27 mouse cellular contexts compared by ENCODE assay signal in the genomic region with DNA sequence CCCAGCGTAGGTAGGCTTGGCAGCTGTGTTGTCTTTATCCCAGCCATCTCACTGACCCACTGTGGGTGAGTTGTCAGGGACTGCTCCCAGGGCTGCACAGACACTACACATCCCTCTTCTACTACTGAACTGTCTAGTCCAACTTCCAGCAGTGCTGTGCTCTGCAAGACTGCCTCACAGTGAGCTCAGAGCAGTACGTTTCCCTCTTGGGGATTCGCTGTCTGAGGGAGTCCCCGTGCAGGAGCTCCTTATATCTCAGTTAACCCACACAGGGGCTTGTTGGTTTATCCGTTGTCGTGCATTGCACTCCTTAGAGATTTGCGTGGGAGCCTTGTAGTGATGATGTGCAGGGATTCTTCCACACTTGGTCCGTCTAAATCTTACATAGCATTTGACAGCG.
DNase-seq lines count a peak whose midpoint lies in the region; ATAC-seq and TF ChIP-seq lines count a peak whose summit lies in the region.
"Had no signal": no experiment of that assay in that cellular context is flagged by ENCODE, and none has a peak within 500 bp of the region (broad histone marks: within the 10 kb centered on the region; RNA-seq: fewer than 3 reads in every experiment).

No protein-coding gene starts in this region.

- TF ChIP-seq POLR2A in CH12.LX (IDR thresholded peaks at IDR 0.05; ENCODE audit: low read depth, low read length): no peak

- no peak overlapping the region for H3K27ac ChIP-seq in embryonic facial prominence, embryonic 11.5 days (replicated peaks; ENCODE audit: low read depth, low read length)
- no peak overlapping the region for H3K27ac ChIP-seq in embryonic facial prominence, embryonic 10.5 days (replicated peaks)
- peak overlapping the region; percentile 88; the same call in 1 of the 2 replicates for H3K27ac ChIP-seq in forebrain, embryonic 15.5 days (replicated peaks)
- no peak overlapping the region for H3K27ac ChIP-seq in forebrain, embryonic 10.5 days
- no peak overlapping the region for H3K27ac ChIP-seq in CH12.LX (ENCODE audit: insufficient read depth, low read depth)
- H3K27ac ChIP-seq in embryonic facial prominence, embryonic 15.5 days (replicated peaks): no peak overlapping the region
- H3K27ac ChIP-seq: heart, embryonic 15.5 days; hindbrain, embryonic 10.5 days; intestine, embryonic 15.5 days had no signal

- in situ Hi-C loops in CH12.LX (cut with MboI; ENCODE audit: low pct_ligation_motif_present, low pct_unique_long_range_greater_than_20kb, low sequenced_read_pairs): no loop called here

- peaks cover 5% of the 10 kb centered on the region; the same call in 1 of the 2 replicates for H3K4me1 ChIP-seq in embryonic facial prominence, embryonic 11.5 days (ENCODE audit: control insufficient read depth, insufficient read depth, low read length)
- H3K4me1 ChIP-seq in embryonic facial prominence, embryonic 10.5 days: peaks cover 78% of the 10 kb centered on the region
- H3K4me1 ChIP-seq in forebrain, embryonic 15.5 days: peaks cover 85% of the 10 kb centered on the region
- peaks cover 83% of the 10 kb centered on the region for H3K4me1 ChIP-seq in forebrain, embryonic 10.5 days
- H3K4me1 ChIP-seq in CH12.LX (ENCODE audit: control insufficient read depth in 1 of 2, insufficient read depth in 2 of 2): peaks cover 0 to 63% of the 10 kb centered on the region in 2 experiments; a peak in 3 of 4 replicates
- peaks cover 71% of the 10 kb centered on the region for H3K4me1 ChIP-seq in embryonic facial prominence, embryonic 15.5 days

- dilution Hi-C loops in CH12.LX (cut with MboI; ENCODE audit: extremely low pct_ligation_motif_present, extremely low pct_unique_long_range_greater_than_20kb, low sequenced_read_pairs): no loop called here

- H3K4me3 ChIP-seq in embryonic facial prominence, embryonic 11.5 days (ENCODE audit: low read depth, low read length): no peak overlapping the region
- no peak overlapping the region for H3K4me3 ChIP-seq in embryonic facial prominence, embryonic 10.5 days
- no peak overlapping the region for H3K4me3 ChIP-seq in forebrain, embryonic 15.5 days
- H3K4me3 ChIP-seq in forebrain, embryonic 10.5 days: no peak overlapping the region
- no peak overlapping the region for H3K4me3 ChIP-seq in CH12.LX (replicated peaks in 1 of 3; ENCODE audit: low read depth in 2 of 3, low read length in 2 of 3, poor library complexity in 1 of 3)
- H3K4me3 ChIP-seq in embryonic facial prominence, embryonic 15.5 days (replicated peaks): no peak overlapping the region
- H3K4me3 ChIP-seq: heart, embryonic 12.5 days; heart, embryonic 15.5 days; hindbrain, embryonic 10.5 days; hindbrain, embryonic 13.5 days; intestine, embryonic 15.5 days had no signal

- H3K27me3 ChIP-seq in embryonic facial prominence, embryonic 11.5 days (ENCODE audit: control insufficient read depth, insufficient read depth, low read length): no peaks in the 10 kb centered on the region
- no peaks in the 10 kb centered on the region for H3K27me3 ChIP-seq in embryonic facial prominence, embryonic 10.5 days (replicated peaks; ENCODE audit: low read depth, poor library complexity, severe bottlenecking)
- no peaks in the 10 kb centered on the region for H3K27me3 ChIP-seq in forebrain, embryonic 15.5 days
- no peaks in the 10 kb centered on the region for H3K27me3 ChIP-seq in forebrain, embryonic 10.5 days (ENCODE audit: poor library complexity, severe bottlenecking)
- H3K27me3 ChIP-seq in CH12.LX (replicated peaks): no peaks in the 10 kb centered on the region
- no peaks in the 10 kb centered on the region for H3K27me3 ChIP-seq in embryonic facial prominence, embryonic 15.5 days
- H3K27me3 ChIP-seq: heart, embryonic 12.5 days; heart, embryonic 15.5 days; hindbrain, embryonic 13.5 days; intestine, embryonic 15.5 days; Patski had no signal

- H3K79me2 ChIP-seq in CH12.LX (replicated peaks; ENCODE audit: control insufficient read depth, extremely low read depth, insufficient read depth, poor library complexity, severe bottlenecking): peaks cover 3% of the 10 kb centered on the region; the same call in 1 of the 2 replicates

- WGBS in embryonic facial prominence, embryonic 11.5 days: 91% methylated on average over 9 of the region's 9 CpGs
- 94% methylated on average over 9 of the region's 9 CpGs for WGBS in embryonic facial prominence, embryonic 10.5 days
- 81% methylated on average over 9 of the region's 9 CpGs for WGBS in forebrain, embryonic 15.5 days
- 93% methylated on average over 9 of the region's 9 CpGs for WGBS in forebrain, embryonic 10.5 days
- 73% methylated on average over 9 of the region's 9 CpGs for WGBS in embryonic facial prominence, embryonic 15.5 days

- no peak for TF ChIP-seq RAD21 in CH12.LX (IDR thresholded peaks at IDR 0.05; ENCODE audit: low read depth, low read length)

- H3K9me3 ChIP-seq in embryonic facial prominence, embryonic 11.5 days (replicated peaks; ENCODE audit: control insufficient read depth, low read length): no peaks in the 10 kb centered on the region
- no peaks in the 10 kb centered on the region for H3K9me3 ChIP-seq in embryonic facial prominence, embryonic 10.5 days
- no peaks in the 10 kb centered on the region for H3K9me3 ChIP-seq in forebrain, embryonic 15.5 days
- no peaks in the 10 kb centered on the region for H3K9me3 ChIP-seq in forebrain, embryonic 10.5 days
- no peaks in the 10 kb centered on the region for H3K9me3 ChIP-seq in CH12.LX (replicated peaks; ENCODE audit: low read length)
- H3K9me3 ChIP-seq in embryonic facial prominence, embryonic 15.5 days (replicated peaks): no peaks in the 10 kb centered on the region
- H3K9me3 ChIP-seq: G1E; heart, embryonic 12.5 days; heart, embryonic 15.5 days; hindbrain, embryonic 10.5 days; hindbrain, embryonic 13.5 days; intestine, embryonic 15.5 days had no signal

- TF ChIP-seq EP300 in CH12.LX (IDR thresholded peaks at IDR 0.05; ENCODE audit: low read length): no peak

- ATAC-seq in embryonic facial prominence, embryonic 11.5 days (replicated peaks; ENCODE audit: insufficient number of reproducible peaks, low FRiP score, low TSS enrichment, low read depth): 0 out of 2 replicates have a peak, but pooled peaks have one; percentile 27
- ATAC-seq in forebrain, embryonic 15.5 days (replicated peaks): no peak
- 0 out of 2 replicates have a peak, but pooled peaks have one; percentile 30 for ATAC-seq in embryonic facial prominence, embryonic 15.5 days (ENCODE audit: insufficient number of reproducible peaks, low FRiP score, low TSS enrichment, low read depth)
- ATAC-seq: forebrain, embryonic 16.5 days; hindbrain, embryonic 16.5 days; intestine, embryonic 15.5 days; Patski had no signal

- no peak overlapping the region for H3K4me2 ChIP-seq in embryonic facial prominence, embryonic 11.5 days (ENCODE audit: low read depth, low read length)
- H3K4me2 ChIP-seq in forebrain, embryonic 15.5 days (replicated peaks): no peak overlapping the region
- H3K4me2 ChIP-seq in CH12.LX (ENCODE audit: insufficient read depth, low read depth, poor library complexity, severe bottlenecking): no peak overlapping the region
- H3K4me2 ChIP-seq in embryonic facial prominence, embryonic 15.5 days (replicated peaks): no peak overlapping the region
- H3K4me2 ChIP-seq: heart, embryonic 12.5 days; heart, embryonic 15.5 days; hindbrain, embryonic 13.5 days; intestine, embryonic 15.5 days had no signal

- no peak for TF ChIP-seq CTCF in CH12.LX (conservative IDR thresholded peaks at IDR 0.05 in 1 of 2, IDR thresholded peaks at IDR 0.05 in 1 of 2; ENCODE audit: low read depth in 2 of 2, low read length in 2 of 2)

- no peak for DNase-seq in embryonic facial prominence, embryonic 11.5 days (ENCODE audit: low spot score)
- DNase-seq in embryonic facial prominence, embryonic 10.5 days (ENCODE audit: low spot score): no peak
- no peak for DNase-seq in forebrain, embryonic 10.5 days (ENCODE audit: extremely low spot score, low spot score)
- peak; percentile 51 for DNase-seq in CH12.LX (ENCODE audit: extremely low read depth)
- DNase-seq in urinary bladder, adult 18-20 months (ENCODE audit: low spot score in 2 of 2): no peak
- DNase-seq: adrenal gland, adult 2 months; adrenal gland, postnatal 14 days; cerebellum, adult 11 months; cerebellum, adult 2 months; cerebellum, adult 9-11 months; cerebellum, postnatal 25 days; gastrocnemius, postnatal 10 days; gastrocnemius, postnatal 36 days; heart, postnatal 10 days; heart, postnatal 36 days; kidney, adult 11 months had no signal

- H3K36me3 ChIP-seq in embryonic facial prominence, embryonic 11.5 days (replicated peaks; ENCODE audit: control insufficient read depth, insufficient read depth, low read depth, low read length): no peaks in the 10 kb centered on the region
- H3K36me3 ChIP-seq in embryonic facial prominence, embryonic 10.5 days (replicated peaks): no peaks in the 10 kb centered on the region
- no peaks in the 10 kb centered on the region for H3K36me3 ChIP-seq in forebrain, embryonic 15.5 days
- no peaks in the 10 kb centered on the region for H3K36me3 ChIP-seq in forebrain, embryonic 10.5 days (replicated peaks)
- H3K36me3 ChIP-seq in CH12.LX (replicated peaks in 1 of 2; ENCODE audit: control insufficient read depth in 1 of 2, insufficient read depth in 1 of 2, low read length in 1 of 2): peaks cover 5 to 42% of the 10 kb centered on the region in 2 experiments
- no peaks in the 10 kb centered on the region for H3K36me3 ChIP-seq in embryonic facial prominence, embryonic 15.5 days
- H3K36me3 ChIP-seq: heart, embryonic 12.5 days; heart, embryonic 15.5 days; hindbrain, embryonic 10.5 days; hindbrain, embryonic 13.5 days; intestine, embryonic 15.5 days had no signal

- H3K9ac ChIP-seq in embryonic facial prominence, embryonic 11.5 days (replicated peaks; ENCODE audit: low read length): no peak overlapping the region
- no peak overlapping the region for H3K9ac ChIP-seq in forebrain, embryonic 15.5 days (replicated peaks)
- H3K9ac ChIP-seq in CH12.LX (ENCODE audit: insufficient read depth, low read depth): no peak overlapping the region
- H3K9ac ChIP-seq in embryonic facial prominence, embryonic 15.5 days: no peak overlapping the region
- H3K9ac ChIP-seq: heart, embryonic 12.5 days; heart, embryonic 15.5 days; hindbrain, embryonic 13.5 days; intestine, embryonic 15.5 days had no signal

TF ChIP-seq in CH12.LX, 34 proteins besides CTCF, POLR2A, EP300 and RAD21:
- no peak for TF ChIP-seq HCFC1 (IDR thresholded peaks at IDR 0.05; ENCODE audit: low read depth, low read length)
- 0 out of 2 replicates have a peak, but pooled peaks have one; percentile 14 for TF ChIP-seq ETS1 (conservative IDR thresholded peaks at IDR 0.05; ENCODE audit: low read depth, low read length)
TF ChIP-seq in CH12.LX: peak in this region for 1.
